Mouse (Mus musculus) ovary, adult 18-20 months (tissue): ENCODE measurements around the gene Crim1.

ENCODE experiments used
- DNase-seq: peaks from one replicate; pipeline ENCODE4 v3.0.0; 2022; ENCODE audit warnings: low spot score, mixed read lengths

Gene Crim1

DNA sequence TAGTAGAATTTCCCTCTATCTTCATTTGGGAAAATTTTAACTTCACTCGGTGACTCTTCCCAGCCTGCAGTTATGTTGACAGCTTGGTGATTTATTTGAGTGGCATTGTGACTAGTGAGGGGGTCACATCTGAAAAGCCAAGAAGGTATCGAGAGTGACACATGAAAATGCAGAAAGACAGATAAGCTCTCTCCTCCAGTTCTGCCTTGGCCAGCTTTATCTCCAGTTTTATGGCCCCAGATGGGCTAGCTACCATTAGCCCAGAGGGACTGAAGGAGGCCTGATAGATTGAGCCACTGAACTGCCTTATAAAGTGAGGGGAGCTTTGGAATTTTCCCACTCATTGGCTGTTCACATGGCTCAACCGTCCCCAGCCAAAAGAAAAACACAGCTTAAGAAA is 128.2 kb downstream of the Crim1 start:
- no peak for DNase-seq

DNA sequence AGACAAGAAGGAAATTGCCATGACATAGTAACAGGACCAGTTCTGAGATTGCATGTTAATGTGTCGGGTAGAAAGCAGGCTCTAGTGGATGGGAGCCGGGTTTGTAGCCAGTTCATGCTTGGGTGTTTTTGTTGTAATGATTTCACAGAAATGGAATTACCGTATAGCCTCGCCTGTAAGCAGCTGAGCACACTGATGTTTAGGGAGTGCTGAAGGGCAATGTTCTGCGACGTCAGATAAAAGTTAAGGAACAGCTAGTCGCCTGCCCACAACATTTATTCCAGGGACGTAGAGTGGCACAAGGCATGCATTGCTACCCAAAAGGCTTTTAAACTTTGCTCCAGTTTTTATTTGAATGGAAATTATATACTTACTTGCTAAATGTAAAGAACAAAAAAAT is 131.4 kb downstream of the Crim1 start:
- no peak for DNase-seq

DNA sequence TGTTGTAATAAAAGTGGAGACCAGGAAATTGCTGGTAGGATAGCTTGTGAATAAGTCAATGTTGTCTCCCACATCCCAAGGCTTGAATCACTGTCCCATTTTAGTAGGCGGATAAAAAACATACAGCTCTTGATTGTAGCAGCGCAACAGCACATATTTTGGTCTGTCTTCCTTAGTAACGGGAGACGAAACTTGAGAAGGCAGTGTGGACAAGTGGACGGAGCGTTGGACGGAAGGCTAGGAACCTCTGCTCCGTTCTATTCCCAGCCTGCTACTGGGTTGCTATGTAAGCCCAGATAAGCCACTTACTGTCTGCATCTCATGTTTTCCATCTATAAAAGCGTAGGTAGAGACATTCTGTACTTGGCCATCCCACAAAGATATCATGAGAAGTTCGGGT is 133.2 kb downstream of the Crim1 start:
- DNase-seq = no peak

DNA sequence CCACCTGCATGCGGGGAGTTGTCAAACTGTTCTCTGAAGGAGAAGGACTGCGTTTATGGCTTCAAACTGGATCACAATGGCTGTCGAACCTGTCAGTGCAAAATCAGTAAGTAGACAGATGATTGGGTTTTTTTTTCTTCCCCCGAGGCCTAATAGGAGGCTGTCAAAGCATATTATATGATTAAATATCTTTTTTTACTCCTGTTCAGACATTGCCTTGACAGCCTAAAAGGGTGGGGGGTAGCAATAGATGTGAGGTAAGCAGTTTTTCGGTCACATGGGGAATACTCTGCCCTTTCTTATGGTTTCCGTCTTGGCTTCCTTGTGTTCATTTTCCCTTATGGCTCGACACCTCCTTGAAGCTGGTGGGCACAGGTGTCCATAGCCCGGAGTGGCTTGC is 135.2 kb downstream of the Crim1 start:
- DNase-seq = no peak

DNA sequence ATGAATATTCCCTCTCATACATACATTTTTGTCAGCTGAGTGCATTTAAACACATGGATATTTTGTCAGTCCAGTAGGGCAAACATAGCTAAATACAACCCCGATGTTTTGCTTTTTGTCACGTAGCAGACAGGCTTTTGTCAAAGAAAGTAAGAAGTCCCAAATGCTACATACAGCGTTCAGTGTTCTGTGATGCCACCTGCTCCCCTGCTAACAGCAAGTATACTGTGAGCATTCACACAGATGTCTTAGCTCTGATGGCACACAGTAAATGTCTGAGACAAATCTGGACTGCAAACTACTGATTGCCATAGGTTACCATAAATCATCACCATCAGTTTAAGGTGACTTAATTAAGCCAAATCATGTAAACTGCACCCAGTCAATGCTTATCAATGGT is 143.6 kb downstream of the Crim1 start:
- no peak for DNase-seq

DNA sequence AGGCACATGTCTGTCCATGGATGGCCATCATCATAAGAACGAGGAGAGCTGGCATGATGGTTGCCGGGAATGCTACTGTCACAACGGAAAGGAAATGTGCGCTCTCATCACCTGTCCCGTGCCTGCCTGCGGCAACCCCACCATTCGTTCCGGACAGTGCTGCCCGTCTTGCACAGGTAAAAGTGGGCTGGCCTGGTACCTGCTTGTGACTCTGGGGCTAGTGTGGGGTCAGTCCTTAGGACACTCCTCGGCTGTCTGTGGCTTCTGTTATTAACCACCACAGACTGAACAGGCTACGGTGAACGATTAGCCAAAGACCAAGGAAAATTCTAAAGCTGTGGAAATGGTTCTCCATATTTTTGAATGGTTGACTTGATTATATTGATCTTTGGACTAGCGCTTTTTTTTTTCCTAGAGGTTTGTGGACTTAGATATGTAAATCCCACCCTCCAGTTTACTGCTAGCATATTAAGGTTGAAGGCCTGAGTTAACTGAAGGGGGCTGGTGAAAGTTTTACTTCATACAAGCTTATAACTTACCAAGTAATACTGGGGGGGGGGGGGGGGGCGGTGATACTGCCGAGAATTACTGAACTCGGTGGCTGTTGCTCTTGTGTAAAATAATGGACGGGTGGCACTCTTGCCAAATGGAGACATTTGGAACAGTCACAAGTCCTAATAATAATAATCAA is 147.2 kb downstream of the Crim1 start:
- no peak for DNase-seq

DNA sequence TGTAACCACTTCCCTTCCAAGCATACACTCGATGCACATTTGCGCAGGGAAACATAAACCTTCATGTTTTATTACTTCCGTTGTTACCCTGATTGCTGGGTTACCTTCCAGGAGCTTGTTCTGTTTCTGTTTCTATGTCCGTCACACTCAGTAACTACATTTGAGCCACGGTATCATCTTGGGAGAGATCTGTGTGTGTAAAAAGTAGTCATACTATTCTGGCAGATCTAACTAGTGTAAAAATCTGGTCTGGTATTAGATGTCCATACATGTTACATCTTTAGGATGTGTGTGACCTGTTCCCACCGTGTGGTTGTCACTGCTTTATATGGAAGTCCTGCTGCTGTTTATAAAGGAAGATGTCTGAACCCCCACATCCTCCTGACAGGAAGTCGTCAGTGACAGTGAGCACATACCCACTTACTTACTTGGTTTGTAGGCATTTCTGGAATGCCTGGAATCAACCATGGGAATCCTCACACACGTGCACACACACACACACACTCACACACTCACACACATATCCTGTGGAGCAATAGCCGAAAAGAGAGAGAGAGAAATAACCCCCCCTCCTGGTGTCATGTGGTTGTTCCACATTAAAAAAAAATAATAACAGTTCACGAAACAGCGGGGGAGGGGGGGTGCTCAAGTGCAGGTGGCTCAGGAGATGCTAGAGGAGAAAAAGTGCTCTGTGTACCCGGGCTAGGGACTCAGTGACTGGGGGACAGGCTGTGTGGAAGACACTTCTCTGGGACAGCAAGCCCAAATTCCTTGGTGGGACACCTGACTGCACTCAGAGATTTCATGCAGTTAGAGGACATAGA is 151.8 kb downstream of the Crim1 start:
- DNase-seq = no peak

DNA sequence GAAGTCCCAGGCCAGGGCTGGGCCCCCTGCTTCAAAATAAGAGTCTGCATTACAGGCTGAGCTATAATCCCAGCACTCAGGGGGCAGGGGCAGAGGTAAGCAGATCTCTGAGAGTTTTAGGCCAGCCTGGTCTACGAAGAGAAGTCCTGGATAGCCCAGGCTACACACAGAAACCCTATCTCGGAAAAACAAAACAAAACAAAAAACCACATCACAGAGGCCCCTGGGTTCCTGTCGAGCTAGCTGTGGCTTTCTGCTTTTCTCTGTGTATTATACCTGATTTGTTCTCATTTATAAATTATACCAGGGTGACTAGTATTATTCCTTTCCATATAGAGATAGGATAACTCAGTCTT is 152.4 kb downstream of the Crim1 start:
- no peak for DNase-seq

DNA sequence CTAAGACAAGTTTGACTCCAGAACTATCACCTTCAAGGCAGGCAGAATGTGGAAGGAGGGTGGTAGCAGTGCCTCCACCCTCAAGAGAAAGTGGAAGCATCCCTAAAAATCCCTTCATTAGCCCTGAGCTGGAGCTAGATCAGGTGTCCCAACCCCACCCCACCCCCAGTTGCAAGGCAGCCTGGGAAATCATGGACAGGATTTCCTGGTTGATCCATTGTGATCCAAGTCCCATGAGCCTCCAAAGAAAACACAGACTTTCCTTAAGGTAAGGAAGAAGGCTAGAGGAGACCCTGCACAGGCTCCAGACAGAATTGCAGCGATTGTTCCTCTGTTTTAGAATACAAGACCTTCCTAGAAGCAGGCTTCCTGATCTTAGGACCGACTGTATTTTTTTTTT is 154.4 kb downstream of the Crim1 start:
- no peak for DNase-seq

DNA sequence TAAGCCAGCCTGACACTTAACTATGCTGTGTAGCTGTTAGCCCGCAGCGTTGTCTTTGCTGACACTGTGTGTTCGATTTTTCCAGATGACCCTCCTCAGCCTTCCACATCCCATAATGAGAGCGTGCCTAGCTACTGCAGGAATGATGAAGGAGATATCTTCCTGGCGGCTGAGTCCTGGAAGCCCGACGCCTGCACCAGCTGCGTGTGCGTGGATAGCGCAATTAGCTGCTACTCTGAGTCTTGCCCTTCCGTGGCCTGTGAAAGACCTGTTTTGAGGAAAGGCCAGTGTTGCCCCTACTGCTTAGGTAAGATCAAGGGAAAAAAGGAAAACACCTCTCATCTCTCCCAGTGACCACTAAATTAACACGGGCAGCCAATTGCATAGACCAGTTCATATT is 154.8 kb downstream of the Crim1 start:
- DNase-seq = no peak

DNA sequence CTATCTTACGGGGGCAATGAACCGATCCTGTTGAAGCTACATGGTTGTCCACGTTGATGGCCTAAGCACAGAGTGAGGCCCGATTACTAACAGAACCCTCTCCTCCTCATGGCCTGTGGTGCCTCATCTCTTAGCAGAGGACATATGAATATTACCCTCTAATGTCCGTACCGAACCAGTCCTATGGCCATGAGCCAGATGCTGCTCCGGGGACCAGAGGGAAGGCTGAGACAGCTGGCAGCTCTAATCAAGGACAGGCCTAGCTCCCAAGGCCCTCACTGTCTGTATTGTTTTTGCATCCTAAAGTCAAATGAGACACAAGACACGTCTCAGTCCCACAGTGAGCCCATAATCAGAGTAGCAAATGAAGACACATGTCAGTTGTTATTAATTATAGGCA is 155.6 kb downstream of the Crim1 start:
- DNase-seq = no peak

DNA sequence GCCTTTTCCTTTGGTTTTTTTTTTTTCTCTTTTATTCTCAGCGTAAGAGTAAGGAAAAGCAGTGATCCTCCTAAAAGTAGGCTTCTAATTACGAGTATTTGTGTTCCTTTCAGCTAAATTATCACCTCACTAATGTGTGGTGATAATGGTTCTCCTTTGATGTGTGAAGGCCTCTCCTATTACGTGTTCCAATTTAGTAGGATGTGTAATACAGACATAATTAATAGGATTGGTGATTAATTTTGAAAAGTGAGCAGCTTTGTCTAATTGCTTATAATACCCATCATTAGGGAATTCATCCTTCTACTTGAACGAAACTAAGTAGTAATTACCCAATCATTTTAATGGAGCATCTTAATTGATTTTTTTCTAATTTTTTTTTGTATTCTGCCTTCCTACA is 157.7 kb downstream of the Crim1 start:
- DNase-seq = no peak

DNA sequence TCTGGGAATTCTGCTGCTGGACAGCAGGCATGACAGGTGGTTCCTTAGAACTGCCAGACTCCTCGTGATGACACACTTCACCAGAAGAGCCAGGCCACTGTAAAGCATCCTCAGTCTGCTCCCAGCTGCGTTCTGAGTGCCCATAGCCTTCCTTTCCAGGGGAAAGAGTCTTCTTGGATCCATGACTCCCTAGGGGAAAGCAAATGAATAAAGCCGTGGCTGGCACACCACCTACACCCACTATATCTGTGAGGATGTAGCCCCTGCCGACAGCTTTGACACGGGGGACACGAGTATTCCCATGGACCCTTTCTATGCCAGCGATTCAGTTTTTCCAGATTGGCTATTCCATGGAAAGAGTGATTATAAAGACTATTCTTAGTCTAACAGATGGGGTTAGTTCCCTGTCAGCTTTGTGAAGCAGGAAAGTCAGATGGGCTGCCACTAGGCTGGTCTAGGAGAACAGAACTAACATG is 158.2 kb downstream of the Crim1 start:
- DNase-seq = no peak

DNA sequence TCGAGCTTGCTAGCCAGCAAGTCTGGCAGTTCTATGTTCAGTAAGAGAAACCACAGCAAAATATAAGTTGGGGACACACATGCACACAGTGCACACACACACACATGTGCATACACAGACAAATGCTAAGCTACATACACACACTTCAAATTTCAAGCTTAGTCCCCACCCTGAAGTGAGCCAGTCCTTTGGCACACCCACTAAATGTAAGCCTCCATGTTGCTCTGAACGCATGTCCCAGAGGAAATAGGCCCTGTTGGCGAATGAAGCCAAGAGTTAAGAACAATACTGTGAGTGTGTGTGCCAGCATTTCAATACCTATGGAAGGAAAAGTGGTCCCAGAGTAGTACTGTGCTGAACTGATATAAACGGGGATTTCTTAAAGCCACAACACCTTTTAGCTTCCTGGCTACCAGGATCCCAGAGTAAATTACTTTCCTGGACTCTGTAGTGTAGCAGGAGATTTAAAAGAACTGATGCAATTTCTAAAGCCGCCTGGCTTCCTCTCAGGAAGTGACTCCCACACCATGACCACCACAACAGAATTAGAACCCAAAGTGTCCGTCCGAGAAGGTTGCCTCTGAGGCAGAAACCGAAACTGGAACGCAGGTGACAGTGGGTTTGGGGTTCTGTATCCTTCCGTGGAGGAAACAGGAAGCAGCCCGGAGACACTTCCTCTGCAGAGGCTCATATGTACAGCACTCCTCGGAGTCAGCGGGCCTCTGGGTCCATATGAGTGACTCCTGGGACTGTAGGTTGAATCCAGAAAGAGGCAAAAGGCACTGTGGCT is 162.1 kb downstream of the Crim1 start:
- no peak for DNase-seq

DNA sequence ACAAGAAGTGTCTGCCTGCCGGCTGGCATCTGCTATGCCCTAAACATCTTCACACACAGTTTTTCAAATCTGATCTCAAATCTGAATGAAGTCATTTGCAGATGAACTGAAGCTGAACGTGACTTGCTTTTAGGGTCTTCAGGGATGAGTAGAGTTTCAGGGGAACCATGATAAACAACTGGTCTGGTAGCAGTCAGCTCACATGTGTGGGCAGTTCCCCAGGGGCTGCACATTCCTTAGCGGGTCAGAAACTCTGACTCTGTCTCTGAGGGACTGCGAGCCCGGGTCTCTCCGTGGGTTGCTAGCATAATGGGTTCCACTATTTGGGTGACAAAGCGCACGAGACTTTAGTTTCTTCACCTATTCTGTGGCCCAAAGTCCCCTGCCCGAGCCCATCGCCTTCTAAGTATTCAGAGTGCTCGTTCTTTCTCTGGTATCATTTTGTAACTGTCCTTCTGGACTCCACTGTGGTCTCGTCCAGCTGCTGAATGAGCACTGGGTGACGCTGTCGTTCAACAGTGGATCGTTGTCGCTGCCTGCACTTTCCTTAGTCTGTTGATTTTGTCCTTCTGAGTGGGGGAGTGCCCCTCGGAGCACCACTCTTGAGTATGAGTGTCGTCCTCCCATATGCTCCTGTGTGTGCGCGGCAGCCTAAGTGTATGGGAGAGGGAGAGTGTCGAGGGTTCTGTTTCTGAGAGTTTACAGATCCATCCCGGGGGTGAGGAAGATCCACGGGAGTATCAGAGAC is 164.7 kb downstream of the Crim1 start:
- DNase-seq = no peak

DNA sequence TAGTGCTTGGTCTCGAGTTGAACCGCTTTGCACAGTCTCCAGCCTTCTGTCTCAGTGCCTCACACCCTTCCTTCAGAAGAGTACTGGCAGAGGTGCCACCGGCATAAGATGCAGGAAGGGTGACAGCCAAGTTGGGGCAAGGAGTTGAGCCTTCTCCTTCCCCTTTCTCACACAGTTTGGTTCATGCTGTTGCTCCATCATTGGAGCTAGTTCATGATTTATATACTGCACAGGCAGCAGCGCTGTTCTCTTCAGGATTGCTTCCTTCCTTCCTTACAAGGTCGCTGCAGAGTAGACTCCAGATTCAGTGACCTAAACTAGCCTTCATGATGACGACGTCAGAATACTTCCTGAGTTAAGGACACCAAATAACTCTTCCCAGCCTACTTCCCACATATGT is 166.0 kb downstream of the Crim1 start:
- DNase-seq = no peak

DNA sequence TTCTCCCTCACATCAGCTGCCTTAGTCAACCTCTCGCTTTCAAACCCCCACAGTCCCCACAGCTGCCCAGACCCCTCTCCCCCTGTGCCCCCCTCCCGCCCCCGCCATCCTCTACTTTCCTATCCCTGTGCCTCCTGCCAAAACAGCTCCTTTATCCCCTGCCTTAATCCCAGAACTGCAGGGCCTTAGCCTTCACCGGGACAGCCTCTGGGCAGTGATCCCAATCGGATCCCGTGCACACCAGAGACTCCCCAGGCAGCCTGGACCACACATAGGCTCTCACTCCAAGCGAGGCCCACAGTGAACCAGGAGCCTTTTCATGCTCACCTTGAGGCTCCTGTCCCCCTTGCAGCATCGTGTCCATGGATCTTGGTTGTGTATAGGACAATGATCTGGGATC is 168.4 kb downstream of the Crim1 start:
- no peak for DNase-seq

DNA sequence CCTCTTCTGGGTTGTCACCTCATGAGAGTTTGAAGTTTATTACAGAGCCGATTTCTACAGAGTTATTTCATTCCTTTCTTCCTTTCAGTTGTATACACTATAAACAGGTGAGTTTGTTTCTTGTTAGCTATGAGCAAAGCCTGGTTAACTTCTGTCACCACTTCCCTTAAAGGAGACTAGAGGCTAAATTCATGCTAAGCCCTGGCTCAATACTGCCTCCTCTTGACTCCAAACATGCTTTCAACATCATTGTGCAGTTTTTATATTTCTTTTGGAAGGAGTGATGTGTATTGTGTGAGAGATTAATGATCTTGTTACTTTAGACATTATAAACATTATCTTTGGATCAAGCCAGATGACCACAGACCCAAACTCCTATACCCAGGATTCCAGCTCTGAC is 170.4 kb downstream of the Crim1 start:
- DNase-seq = no peak

DNA sequence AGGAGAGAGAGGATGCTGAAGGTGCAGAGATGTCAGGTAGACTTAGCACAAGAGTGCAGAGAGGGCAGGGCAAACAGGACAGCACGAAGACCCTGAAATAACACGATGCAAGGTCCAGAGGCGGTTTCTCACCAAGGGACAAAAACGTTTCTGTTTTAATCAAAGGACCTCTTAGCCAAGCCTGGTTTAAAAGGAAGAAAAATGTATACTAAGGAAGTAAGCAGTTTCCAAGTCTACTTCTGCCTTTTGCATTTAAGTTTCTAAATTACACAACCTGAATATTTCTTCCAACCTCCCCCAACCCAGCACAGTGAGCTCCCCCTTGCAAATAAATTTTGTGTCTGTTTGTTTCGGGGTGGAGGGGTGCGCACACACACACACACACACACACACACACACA is 173.1 kb downstream of the Crim1 start:
- no peak for DNase-seq

DNA sequence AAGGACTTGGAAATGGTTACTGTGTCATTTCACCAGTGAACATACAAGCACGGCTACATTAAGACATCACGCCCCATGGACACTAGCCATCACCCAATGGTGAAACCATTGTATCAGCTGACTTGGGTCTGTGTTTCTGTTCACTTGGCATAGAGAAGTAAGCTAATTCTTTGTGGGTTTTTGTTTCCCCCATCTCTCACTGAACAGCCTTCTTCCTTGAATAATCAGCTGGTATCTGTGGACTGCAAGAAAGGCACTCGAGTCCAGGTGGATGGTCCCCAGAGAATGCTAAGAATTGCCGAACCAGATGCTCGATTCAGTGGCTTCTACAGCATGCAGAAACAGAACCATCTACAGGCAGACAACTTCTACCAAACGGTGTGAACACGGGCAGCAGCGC is 173.8 kb downstream of the Crim1 start:
- DNase-seq = no peak

DNA sequence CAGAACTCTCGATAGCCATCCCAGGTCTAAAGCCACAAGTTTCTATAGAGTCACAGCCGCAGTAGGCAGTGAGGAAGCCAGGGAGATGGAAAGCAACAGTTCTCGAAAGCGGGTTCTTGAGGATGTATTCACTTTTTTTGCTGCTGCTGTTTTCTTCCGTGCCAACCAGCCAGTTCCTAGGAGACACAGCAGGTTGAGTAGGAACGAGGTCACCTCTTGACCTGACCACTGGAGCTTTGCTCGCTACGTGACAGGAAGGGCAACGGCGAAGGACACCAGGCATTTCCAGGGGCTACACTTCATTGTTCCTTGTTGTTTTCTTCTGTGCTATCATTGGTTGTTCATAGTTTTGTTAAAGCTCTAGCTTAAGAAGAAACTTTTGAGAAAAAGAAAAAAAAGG is 174.7 kb downstream of the Crim1 start:
- DNase-seq = no peak

DNA sequence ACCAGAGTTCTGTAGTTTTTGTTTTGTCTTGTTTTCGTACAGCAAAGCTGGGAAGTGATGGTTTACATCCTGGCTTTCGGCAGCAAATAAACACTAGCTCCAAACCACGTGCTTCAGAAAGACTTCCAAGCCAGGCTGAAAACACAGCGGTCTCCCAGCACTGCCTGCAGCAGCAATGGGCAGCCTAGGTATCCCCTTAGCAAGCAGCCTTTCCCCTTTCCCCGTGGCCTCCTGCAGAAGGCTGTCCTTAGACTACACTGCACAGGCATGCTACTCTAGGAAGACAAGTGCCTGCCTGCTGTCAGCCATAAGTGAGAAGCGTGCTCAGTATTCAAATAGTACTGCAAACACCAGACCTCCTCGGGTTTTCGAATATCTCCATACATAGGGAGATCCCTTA is 176.5 kb downstream of the Crim1 start:
- DNase-seq = no peak
